Mouse (Mus musculus) kidney, postnatal 4 days (tissue): ENCODE results near the gene Ap1s3.
A peak's percentile ranks its signal among the peaks of the same experiment; 100 is the strongest.

ENCODE experiments used
- DNase-seq, 2 experiments: peaks; one replicate each; pipeline ENCODE4 v3.0.0; 2021; ENCODE audit warnings: mixed read lengths in 2 of 2

The Ap1s3 gene

DNA sequence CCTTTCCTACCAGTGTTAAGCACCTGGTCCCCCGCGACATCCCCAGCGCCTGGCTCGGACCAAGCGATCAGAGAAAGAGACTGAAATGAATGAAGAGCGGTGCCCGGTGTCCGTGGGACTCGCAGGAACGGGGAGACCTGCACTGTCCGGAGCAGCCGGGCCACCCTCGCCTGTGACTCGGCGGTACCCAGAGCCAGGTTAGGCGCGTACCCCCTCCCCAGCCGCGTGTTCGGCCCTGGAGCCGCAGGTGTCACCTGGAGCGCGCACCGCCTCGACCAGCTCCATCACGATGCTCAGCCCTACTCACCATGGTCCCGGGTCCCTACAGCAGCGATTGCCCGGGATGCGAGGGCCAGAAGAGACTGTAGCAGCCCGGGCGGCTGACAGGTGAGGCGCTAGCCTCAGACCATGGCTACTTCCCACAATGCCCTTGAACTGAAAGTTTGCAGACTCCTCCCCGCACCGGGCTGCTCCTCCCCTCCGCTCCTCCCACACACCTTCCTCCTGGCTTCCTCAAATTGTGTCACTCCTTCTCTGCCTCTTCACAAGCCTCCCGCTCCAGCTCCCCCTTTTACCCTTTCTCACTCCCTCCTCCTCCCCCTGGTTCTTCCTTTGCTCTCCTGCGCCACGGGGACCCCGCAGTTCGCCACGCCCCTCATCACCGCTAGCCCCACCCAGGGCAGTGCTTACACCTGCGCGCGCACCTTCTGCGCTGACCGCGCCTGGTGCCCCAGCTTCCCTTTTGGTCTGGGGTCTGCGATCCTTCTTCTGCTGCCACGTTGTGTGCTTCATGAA is at the start of gene Ap1s3:
Ap1s3 (minus strand) TSS at position 430 of the 795 bp plus-strand sequence.
- DNase-seq, result peak; percentile 81 to 87

DNA sequence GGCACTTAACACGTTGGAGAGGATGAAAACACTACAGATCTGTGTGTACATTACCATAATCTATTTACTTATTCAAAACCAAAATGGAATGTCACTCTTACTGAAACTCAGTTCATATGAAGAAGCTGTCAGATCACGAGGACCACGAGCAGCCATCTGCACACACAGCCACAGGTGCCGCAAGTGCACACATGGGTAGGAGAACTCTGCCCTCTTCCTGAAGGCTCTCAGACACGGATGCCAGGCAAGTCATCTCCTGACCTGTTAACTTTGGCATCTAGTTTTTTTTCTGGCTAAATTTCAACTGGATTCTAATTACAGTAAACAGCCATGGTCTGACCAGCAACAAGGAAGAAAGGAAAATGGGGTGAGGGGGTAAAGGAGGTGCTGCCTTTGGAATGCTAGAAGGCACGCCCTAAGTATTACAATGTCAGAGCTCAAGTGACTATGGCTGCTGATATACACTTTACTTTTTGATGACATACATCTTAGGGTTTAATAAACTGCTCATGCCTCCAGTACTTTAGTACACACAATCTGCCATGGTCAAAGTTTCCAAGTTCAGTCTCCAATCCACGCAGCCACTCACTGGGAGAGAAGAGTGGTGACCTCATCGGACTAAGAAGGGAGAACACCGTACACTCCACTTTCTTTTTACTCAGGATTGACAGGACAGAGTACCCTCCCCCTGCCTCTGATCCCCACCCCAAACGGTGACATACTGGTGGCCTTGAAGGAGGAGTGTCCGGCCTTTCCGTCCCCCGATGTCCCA is 42.6 kb upstream of the Ap1s3 start:
- DNase-seq, result peak in 1 of 2 experiments; percentile 30

DNA sequence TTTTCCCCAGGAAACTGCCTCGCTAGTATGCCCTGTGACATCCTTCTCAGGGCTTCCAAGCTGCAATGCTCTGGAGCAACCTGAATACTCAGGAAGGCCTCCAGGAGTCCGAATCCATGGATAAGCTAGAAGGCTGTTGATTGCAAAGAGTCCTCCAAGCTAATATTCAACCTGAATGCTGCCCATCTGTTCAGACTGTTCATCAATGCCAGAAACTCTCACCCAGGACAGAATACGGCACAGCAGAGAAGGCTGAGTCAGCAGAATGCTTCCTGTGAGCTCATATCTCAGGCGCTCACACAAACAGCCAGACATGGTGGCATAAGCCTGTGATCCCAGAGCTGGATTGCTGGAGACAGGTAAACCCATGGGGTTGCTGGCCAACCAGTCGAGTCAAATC is 41.3 kb upstream of the Ap1s3 start:
- DNase-seq, result no peak

DNA sequence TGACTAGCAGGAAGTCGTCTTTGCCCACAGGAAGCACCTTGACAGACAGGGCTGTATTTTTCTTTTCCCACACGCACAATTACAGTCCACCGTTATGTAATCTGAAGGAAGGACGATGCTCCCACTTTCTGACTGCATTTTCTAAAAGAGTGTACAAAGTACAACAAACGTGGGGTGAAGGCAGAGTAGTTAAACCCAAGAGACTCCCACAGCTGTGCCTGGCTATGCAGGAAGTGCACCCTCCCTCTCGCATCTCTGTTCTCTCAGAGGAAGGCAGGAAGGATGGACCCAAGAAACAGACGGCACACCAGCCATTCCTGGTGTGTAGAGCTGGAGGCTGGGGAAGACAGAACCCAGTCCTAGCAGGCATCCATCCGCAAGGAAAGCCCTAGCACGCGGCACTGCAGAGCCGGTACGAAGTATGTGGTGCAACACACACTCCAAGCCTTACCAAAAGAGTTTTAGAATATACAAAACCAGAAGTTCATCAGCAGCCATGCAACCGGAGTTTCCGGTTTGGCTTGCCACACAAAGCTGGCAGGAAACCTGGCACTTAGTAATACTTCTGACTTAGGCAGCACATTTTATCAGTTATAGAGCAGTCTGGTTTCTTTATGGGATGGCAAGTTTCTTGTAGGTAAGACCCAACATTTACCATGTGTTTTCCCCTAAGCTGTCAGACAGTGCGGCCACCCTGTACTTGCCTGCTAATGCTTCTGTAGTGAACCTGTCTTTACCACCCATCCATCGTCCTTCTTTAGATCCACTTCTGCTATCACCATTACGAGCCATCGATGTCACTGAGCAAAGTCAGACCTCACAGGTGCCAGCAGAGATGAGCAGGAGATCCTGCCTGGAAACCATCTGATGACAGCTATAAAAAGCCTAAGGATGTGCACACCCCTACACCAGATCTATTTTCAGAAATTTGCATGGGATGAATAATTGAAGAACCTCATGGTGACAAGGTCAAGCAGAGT is 39.7 kb upstream of the Ap1s3 start:
- peak in 1 of 2 experiments; percentile 19 for DNase-seq

DNA sequence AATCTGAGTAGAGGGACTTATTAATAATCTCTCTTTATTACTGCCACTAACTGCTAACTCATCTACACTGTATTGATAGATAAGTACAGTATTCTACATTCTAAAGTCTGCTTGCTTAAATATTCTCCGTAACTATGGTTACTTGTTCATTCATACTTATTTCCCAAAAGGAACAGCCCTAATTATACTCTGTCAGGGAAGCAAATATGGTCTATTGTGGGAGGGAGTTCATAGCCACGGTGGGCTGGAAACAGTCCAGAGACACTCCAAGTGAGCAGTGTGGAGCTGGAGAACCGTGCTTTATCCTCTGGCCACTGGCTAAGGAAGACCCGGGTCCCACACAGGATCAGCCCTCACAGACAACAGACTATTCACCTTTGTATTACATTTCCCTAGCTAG is 38.9 kb upstream of the Ap1s3 start:
- no peak for DNase-seq

DNA sequence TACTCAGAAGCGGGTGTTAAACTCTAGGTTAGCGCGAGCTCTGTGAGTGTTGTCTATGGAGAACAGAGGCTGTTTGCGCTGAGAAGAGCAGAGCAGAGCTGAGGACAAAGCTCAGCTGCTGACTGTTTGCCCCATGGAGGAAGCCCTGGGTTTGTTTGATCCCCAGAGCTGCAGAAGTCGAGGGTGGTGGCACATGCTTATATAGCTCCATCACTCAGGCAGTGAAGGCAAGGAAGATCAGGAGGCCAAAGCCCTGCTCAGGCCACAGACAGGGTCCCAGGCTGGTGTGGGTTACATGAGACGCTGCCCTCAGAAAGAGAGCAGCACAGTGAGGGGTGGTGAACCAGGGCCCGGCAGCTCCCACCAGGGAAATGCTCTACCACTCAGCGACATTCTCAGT is 38.4 kb upstream of the Ap1s3 start:
- DNase-seq, result no peak

DNA sequence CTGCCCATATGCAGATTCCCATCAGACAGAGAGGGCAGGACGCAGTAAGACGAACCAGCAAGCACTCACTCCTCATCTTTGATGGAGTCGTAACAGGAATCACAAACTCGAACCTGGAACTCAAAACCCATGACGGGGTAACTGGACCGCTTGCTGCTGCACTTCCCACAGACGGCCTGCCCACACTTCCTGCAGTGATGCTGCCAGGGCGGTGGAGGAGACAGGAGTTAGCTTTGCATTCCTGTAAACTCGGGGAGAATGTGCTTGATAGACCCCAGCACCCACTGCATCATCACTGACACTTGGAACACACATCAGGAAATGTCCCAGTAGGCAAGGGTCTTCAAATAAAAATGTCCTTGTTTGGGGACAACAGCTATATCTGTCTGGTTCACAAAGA is 35.6 kb upstream of the Ap1s3 start:
- DNase-seq, result no peak

DNA sequence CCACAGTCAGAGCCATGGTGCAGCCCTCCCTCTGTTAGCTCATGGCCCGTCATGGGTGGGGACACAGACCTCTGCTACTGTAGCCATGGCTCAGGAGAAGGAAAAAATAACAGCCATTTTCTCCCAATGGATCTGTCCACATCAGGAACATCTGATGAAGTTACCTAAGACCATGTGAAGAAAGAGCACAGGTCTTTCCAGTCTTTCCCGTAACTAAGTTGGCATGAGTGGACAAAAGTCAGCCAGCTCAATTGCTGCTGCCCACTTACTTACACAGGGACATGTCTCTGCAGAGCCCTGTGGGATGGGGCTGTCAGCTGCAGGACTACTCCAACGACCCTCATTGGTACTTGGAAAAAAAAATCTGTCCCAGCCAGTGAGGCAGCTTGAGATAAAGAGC is 34.9 kb upstream of the Ap1s3 start:
- no peak for DNase-seq

DNA sequence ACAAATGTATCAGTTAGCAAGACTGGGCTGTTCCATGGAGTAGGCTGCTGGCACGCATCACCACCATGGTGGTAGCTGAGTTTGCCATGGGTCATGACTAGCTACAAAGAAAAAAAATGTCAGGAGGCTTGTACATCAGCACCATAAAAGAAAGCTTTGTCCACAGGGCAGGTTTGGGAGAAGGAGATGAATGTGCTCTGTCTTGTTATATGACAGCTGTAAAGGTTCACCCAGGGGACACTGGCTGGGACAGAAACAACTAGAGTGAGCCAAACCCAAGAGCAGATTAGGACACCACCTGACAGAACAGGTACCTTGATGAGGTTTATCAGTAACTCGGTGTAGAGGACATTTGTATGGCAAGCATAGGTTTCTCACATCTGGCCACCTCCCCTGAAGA is 32.9 kb upstream of the Ap1s3 start:
- DNase-seq, result no peak

DNA sequence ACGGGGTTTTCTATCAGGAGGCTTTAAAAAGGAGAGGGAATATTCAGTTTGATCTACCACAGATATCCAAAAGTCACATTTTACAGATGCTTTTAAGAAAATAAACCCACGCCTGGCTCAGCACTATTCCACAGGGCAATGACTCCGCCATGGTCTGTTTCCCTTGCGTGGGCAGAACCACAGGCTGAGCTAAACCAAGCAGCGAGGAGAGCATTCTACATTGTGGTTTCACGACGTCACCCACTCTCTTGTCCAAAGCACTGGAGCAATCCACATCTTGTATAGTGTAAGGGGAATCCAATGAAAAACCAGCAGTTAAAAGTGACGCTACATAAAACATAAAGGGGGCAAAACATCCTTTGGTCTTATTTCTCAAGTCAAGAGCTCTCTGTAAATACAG is 31.7 kb upstream of the Ap1s3 start:
- DNase-seq, result peak in 1 of 2 experiments; percentile 20

DNA sequence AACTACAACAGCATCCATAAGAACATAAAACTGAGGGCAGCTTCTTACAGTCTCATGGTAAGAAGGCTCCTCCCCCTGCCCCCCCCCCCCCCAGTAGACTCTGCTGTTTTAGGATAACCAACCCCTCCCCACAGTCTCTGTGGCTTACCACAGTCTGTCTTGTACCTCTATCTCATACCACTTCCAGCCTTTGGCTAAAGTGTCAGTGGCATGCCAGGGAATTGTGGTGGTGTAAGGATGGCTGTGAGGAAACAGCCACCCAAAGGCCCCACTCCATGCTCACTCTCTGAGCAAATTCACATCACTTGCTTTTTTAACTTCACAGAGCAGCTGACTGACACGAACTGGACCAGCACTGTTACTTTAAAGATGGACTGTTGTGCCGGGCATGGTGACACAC is 26.7 kb upstream of the Ap1s3 start:
- DNase-seq, result no peak

DNA sequence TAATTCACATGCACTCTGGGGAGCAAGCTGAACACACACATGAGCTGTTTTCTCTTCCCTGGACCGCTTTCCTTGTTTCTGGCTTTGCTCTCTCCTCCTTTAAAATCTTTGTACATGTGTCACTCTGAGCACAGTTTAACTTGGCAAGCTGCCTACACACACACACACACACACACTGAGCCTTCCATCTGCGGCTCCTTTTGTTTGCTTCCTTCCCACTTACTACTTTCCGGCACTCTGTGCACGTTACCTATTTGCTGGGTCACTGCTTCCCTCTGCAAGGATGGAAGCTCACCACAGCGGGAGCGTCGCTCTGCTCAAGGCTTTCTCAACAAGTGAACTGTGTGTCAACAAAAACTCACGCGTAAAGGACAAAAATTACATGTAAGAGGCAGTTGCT is 25.6 kb upstream of the Ap1s3 start:
- DNase-seq, result peak; percentile 57 to 66

DNA sequence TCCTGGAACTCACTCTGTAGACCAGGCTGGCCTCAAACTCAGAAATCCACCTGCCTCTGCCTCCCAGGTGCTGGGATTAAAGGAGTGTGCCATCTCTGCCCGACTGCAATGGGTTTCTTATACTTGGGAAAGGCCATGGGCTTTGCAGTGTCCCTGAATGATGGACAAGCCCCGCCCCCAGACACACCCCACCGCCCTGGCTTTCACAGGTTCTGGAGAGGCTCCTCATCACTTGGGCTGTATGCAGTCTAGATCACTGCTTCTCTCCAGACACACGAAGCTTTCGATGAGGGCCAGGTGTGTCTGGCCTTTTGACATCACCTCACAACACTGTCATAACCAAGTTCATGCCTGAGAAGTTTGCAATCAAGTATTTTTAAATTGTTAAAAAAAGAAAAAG is 25.2 kb upstream of the Ap1s3 start:
- DNase-seq, result peak; percentile 18 to 30

DNA sequence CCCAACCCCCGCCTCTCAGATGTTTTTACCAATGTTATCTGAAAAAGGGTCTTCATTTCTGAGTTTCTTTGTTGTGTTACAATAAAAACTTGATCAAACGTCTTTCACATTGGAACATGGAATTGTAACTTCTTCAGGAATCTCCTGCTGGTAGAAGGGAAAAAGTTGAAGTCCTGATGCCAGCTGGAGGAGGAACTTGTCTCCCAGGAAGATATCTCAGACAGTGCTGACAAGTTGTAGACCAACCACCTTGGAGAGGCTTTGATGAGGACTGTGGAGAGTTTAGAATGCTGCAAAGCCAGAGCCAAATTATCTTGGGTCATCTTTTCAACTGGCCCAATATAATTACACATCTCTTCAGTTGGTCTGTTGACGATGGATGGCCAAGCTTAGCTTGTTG is 20.7 kb upstream of the Ap1s3 start:
- DNase-seq, result no peak

DNA sequence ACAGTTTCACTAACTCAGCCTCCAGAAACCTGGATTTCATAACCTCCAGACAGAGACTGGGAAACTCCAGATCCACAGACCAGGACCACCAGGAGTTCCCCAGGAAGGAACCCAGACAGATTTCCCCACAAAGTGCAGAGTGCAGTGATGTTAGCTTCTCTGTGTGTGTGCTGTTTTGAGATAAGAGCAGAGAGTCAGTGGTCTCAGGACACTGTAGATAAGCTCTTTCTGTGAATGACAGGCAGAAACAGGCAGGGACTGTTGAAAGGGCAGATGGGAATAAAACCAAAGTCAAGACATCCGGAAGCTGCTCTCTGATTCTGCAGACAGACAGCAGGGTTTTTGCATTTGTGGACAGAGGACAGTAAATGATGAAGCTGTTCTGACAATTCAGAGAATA is 15.5 kb upstream of the Ap1s3 start:
- no peak for DNase-seq

DNA sequence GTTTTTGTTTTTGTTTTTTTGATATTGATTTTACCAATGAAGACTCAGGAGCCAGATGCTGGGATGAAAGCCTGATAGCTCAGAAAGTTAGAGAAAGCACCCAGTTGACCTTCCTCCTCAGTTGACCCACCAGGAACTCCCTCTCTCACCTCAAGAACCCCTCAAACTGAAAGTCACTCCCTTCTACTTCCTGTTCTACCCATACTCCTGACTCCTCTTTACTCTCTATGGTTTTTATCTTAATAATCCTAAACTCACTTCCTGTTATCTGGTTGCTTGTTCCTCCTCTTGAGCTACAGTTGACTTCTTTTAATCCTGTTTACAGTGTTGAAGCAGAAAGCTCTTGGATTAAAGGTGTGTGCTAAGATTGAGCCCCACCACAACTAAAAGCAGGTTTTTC is 12.3 kb upstream of the Ap1s3 start:
- DNase-seq, result no peak

DNA sequence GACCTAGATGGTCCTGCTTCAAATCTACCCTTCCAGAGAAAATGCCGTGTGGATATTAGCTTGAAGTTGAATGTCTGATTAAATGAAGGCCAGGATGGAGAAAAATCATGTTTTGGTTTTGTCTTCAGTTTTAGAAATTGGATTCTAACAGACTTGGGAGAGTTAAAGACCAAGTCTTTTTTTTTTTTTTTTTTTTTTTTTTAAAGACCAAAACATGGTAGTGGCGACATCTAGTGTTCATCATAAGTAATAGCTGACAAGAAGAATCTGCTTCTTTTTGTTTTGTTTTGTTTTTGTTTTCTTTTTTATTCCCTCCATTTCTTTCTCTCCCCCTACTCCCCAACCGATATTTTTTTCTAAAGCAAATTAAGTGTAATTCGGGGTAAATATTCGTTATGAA is 11.2 kb upstream of the Ap1s3 start:
- DNase-seq, result no peak

DNA sequence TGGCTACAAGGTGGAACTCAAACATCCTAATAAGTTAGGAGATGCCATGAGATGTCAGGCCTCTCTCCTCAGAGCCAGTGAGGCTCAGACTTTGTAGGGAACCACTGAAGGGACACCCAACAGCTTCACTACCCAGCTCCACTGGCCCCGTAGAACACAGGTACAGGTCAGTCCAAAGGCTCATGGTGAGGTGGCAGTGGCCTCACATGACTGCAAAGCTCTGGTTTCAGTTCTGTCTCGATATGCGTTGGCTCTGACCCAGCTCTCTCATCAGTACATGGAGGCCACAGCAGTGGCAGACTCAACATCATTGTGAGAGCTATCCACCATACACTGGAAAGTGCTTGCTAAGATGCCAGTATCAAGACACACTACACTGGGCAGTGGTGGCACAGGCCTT is 9.0 kb upstream of the Ap1s3 start:
- DNase-seq, result no peak

DNA sequence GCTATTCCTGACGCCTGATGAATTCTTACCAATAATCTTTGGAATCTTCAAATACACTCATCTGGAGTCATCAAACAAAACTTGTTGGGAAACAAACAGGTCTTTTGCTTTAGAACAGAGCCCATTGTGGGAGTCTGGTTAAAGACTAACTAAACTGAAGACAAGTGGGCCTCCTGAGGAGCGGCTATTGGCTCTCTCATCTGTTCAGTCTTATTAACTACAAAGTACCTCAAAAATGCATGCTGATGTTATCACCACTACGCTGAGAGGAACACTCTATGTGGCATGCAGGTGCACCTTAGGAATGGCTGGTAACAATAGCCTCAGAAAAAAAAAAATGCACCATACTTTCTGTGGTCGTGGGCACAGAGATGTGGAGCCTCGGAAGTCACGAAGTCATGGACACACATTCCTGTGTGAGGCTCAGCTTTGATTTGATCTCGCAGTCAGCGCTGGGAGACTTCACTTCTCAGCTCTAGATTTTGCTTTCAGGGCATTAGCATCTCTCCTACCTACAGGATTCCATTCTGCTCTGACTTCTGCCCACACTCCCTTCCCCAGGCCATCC is 6.4 kb upstream of the Ap1s3 start:
- no peak for DNase-seq

DNA sequence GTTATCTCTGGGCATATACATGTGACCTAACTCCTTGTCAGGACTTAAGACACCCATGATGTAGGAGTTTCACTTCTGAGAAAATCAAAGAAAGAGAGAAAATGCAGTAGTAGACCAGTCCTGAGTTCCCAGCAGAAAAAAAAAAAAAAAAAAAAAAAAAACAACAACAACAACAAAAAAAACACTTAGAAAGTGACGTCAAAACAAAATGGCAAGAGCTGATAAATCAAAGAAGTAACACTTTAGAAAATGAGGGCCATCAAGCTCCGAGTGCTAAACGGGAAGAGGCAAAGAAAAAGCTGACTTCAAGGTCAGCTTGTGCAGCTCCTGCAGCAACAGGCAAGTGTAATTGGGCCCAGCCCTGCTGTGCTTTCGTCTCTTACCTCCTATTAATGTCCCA is 3.9 kb upstream of the Ap1s3 start:
- DNase-seq, result no peak

DNA sequence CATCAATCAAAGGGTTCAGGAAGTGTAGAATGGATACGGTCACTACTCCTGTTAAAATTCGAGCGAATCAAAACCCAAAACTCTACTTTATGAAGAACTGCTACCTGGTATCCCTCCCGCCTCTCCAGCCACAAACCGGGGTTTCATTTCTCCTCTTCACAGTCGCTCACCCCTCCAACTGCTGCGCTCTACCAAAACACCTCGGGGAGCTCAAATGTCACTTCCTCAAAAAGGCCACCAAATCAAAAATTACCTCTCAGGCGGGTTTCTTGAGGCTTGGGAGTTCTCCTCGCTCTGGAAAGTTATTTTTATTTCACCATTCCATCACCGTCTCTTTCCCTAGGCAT is 603 bp downstream of the Ap1s3 start:
- no peak for DNase-seq

DNA sequence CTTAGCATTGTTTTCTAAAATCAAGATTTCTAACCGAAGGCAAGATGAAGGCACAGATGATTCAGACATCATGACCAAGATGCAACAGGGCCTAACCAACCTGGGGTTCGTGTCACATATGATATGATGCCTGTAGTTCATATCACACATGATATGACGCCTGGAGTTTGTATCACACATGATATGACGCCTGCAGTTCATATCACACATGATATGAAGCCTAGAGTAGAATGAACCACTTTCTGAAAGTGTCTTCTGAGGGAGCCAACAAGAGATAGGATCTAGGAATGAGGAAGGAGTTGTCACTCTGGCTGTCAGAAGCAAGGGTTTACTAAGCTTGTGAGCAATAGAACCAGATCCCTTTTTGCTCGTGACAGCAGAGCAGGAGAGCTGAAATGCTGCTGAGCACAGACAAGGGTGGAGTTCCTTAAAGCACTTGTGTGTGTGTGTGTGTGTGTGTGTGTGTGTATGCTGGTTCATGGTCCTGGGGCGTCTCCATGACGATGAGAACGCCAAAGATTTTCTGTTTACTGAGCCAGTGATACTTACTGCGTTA is 2.3 kb downstream of the Ap1s3 start:
- no peak for DNase-seq

DNA sequence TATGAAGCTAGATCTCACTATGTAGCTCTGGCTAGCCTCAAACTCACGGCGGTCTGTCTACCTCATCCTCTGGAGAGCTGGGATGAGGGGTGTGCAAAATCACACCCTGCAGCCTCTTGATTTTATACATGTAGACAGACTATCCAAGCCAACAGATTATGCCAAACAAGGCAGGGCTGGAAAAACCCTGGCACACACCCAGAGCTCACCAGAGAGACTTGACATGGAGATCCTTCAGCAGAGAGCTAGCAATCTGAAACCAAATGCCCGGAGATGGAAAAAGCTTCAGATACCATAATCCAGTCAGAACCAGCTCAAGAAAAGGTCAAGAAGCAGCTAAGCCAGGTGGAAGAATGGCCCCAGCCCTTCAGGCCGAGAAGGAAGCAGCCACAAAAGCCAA is 6.9 kb downstream of the Ap1s3 start:
- DNase-seq, result no peak
